Mouse (Mus musculus): ENCODE results near the gene Commd6.
"Not testable (repeated sequence)": the region's sequence is repeated elsewhere in the genome, so short reads cannot be mapped to it uniquely, and the experiment has no call there.

Gene Commd6

DNA sequence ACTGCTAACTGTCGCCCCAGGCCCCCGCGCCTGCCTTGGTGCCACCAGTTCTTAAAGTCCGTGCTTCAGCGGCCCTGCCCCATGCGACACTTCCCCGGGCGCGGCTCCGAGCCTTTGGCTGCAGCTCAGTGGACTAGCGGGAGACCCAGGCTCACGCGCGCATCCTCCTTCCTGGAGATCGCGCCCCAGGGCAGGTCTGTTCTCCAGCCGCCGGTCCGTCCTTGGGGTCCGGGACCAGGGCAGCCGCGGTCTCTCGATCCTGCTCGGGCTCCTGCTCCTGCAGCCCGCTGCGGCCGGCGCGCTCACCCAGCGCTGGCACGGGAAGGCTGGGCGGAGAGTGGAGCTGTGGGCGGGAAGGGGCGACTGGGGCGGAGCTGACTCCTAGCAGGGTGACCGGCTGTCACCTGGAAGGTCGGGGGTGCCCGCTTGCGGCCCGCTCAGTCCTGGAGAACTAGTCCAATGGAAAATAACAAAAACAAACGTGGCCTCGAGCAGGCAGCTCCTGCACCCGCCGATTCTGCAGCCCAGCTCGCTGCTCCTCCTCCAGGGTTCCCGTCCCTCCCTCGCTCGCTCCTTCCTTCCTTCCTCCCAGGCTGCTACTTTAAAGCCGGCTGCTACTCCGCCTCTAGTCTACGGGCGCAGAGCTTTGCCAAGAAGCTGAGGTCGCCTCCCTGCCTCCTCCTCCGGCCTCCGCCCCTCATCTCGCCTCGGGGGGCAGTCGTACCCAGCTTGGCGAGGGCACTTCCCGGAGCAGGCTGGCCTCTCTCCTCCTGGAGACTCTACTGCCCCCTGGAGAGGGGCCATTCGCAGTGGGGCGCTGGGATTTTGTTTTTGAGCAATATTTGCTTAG is 31.7 kb downstream of the Commd6 start, which contains the start of gene Tbc1d4:
Gene Tbc1d4 (minus strand): TSS at position 673 of the 850 bp plus-strand sequence.
- DNase-seq (ENCODE audit: low spot score in 2 of 2): peak; percentile 73 to 75

DNA sequence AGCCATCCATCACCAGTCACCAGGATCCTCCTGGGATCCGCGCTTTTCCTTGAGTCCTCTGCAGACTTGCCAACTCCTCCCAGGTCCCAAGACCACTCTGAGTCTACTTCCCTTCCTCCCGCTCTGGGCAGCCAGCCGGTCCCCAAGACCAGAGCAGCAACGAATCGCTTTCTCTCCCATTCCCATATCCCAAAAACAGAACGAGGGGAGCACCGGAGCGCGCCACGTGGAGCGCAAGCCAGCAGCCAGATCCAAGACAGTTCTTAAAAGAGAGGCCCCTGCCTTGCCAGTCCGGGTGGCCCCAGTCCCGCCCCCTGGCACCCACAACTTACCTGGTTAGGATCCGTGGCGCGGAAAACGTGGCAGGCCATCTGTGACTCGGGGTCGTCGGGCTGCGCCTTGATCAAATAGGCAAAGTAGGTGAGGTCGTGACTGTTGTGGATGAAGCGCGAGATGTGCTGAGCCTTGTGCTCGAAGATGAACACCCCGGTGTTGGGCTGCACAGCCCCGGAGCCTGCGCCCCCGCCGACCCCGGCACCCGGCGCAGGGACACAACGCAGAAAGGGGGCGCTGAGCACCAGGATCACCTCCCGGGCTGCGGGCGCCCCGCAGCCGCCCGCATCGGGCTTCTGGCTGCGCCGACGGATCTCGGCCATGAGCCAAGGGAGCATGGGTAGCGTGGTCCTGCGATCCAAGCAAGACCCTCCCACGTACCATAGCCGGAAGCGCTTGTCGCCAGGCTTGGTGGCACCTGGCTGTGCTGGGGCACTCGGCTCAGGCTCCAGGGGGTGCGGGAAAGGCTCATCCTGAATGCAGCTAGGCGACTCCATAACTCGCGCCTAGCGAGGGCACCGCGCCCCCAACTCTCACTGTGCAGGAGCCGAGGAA is 32.6 kb downstream of the Commd6 start:
- peak in 1 of 2 experiments; percentile 30 for DNase-seq (ENCODE audit: low spot score in 2 of 2)

DNA sequence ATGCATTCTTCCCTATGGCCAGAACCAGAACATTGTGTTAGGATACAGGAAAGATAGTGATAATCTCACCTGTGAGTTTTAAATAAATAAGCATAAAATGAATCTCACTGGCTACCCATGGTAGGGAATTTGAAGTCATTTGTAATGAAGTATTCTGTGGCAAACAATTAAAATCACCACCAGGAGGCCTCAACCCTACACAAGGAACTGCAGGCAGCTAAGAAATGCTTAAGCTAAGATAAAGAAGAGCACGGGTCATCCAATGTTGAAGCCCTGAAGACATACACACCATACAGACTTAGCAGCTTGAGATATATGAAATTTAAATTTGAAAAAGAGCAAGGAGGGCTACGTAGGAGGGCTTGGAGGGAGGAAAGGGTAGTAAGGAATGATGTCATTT is 34.6 kb downstream of the Commd6 start:
- no peak for DNase-seq (ENCODE audit: low spot score in 2 of 2)

DNA sequence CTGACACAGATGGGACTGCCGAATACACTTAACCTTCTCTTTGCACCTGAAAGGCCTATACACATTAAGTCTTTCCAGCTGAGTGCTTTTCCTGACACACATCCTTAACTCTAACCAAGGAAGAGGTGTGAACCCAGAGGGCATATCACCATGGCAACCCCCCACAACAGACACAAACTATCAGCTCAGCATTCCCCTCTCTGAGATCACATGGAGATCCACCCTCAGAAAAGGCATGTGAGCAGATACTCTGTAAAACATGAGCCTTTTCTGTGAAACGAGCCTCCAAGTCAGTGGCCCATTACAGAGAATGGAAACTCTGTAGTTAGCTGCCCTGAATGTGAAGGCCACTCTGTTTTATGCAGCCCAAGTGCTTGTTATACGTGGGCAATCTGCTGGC is 37.6 kb downstream of the Commd6 start:
- DNase-seq (ENCODE audit: low spot score in 2 of 2): peak in 1 of 2 experiments; percentile 4

DNA sequence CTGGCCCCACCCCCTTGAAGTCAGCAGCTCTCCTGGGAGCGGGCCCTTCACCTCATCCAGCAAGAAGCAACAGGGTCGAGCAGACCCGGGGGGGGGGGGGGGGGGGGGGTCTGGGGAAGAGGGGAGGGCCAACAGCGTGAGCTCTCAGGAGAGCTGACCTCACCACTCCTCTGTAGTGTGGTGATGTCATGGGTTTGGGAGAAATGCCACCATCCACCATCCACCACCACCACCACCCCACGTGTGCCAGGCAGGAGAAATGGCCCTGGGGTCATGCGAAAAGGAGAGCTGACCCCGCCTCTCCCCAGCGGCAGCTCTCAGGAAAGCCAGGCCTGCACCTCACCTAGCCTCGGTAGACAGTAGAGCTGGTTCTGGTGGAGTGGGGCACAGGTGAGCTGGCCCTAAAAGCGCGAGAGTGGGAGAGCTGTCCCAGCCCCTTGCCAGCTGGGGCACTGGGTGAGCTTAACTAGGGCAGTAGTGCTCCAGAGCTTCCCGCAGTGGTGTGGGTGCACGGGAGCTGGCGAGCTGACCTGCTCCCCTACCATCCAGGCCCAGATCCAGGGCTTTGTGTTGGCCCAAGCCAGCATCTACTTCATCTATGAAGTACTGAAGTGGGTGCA is 43.3 kb downstream of the Commd6 start:
- peak in 1 of 2 experiments; percentile 53 for DNase-seq (ENCODE audit: low spot score in 2 of 2)

DNA sequence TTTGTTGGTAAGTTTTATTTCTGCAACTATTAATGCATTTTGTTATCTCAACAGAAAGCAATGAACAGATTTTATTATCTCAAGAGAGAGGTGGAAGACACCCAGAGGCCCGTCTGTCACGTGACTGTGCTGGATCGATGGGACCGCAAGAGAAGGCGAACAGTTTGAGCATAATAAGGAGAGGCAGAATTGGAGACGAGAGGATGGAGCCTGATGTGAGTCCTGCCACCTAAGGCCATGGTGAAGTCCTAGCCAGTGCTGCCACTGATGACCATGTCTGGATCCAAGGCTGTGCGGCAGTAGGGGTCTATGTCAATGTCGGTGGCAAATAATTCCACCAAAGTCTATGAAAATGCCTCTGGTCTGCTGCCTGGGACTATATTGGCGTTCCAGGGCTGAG is 43.8 kb downstream of the Commd6 start:
- peak in 1 of 2 experiments; percentile 55 for DNase-seq (ENCODE audit: low spot score in 2 of 2)

DNA sequence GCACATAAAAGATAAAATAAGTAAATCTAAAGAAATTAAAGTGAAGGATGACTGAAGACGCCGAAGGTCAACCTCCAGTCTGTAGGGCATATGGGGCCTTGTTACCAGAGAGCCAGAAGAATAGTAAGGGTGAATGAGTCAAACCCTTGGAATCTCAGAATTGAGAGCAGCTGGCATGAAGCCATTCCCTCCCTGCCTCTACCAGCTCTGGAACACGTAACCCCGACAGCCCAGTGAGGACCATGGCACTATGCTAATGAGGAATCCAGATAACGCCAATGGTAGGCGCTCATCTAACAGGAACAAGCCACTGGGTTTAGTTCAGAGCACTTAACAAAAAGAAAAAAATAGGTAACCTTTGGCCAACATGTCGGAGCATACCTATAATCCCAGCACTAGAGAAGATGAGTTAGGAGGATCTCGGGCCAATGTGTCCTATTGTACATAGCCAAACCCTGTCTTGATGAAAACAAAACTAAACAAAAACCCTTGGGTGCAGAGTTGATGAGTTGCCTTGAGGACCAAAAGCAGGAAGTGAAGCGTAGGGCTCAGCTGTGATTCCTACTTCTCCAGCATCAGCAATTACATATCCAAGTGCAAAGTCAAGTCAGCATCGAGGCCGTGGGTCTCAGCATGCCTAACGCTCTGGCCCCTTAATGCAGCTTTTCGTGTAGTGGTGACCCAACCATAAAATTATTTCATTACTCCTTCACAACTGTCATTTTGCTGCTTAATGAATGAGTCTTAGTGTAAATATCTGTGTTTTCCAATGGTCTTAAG is 45.0 kb downstream of the Commd6 start:
- DNase-seq (ENCODE audit: low spot score in 2 of 2): peak in 1 of 2 experiments; percentile 55

DNA sequence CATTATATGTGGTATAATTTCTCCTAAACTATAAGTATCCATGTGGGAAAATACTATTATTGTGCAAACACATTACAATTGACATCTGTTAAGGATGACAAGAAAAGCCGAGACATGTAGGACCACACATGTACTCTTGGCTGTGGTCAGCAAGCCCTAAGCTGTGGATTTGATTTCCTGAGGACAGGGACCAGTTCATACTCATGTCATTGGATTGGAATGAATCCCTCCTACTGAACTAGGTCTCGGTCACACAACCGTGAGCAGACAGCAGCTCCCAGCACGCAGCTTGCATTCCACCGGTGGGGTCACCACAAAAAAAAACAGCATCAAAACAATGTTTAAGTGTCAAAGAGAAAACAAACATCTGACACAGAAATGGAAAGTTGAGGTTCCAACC is 46.5 kb downstream of the Commd6 start:
- DNase-seq (ENCODE audit: low spot score in 2 of 2): peak in 1 of 2 experiments; percentile 39

DNA sequence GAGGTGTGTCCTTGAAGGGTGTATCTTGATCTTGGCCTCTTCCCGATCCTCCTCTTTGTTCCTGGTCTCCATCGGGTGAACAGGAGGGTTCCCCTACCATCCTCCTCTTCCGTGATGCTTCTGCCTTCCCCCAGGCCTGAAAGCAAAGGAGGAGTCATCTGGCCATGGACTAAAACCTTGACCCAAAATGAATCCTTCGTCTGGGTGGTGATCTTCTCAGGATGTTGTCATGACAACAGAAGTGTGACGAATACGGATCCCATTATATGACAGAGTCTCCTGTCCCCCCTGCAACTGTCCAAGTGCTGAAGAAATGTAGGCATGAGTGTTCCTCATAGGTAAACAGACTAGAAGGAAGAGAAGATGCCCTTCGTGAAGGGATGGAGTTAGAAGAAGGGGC is 47.1 kb downstream of the Commd6 start:
- DNase-seq (ENCODE audit: low spot score in 2 of 2): peak in 1 of 2 experiments; percentile 7

DNA sequence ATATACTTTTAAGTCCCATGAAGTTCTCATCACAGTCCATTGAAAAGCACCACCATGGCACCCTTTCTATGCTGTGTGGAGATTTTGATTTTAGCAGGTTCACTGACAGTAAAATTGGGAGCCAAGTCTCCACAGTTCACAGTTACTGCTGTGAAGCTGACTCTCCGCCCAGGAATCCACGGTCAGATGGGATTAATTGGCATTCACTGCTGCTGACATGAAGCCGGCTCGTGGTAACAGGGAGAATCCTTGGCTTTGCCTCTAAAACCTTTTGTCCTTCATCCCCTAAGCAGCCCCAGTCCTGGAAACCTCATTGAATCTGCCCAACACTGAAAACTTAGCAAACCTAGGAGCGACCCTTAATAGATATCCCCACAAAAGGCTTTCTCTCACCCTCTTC is 49.4 kb downstream of the Commd6 start:
- no peak for DNase-seq (ENCODE audit: low spot score in 2 of 2)

DNA sequence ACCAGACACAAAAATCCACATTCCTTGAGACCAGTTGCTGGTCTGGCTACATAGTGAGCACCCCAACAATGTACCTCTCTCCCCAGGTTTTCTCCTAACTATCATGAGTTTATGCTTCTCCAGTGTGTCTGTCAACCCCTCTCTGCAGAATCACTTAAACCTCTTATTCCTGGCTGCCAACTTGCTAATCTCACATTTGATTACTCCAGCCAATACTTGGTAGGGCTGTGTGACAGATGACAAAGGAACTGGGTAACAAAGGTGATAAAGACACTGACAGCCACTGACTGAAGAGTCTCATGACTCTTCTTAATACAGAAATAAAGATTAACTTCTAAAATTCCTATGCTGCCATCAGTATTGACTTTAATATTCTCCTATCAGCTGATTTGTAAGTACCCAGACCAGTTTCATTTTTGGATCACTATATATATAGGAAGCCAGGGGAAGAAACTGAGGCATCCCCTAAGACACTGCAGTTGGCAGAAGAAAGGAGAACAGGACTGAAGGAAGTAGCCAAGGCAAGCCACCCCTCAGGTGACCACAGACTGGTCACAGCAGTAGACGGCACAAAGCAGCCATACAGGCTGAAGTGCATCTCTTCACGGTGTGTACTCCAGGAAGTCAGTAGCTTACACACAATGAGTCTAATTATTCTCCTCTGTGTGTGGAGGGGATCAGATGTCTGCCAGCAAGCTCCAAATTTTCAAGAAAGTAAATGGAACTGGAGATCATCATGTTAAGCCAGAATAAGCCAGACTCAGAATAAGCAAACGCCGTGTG is 52.1 kb downstream of the Commd6 start:
- DNase-seq (ENCODE audit: low spot score in 2 of 2): not testable (repeated sequence)

DNA sequence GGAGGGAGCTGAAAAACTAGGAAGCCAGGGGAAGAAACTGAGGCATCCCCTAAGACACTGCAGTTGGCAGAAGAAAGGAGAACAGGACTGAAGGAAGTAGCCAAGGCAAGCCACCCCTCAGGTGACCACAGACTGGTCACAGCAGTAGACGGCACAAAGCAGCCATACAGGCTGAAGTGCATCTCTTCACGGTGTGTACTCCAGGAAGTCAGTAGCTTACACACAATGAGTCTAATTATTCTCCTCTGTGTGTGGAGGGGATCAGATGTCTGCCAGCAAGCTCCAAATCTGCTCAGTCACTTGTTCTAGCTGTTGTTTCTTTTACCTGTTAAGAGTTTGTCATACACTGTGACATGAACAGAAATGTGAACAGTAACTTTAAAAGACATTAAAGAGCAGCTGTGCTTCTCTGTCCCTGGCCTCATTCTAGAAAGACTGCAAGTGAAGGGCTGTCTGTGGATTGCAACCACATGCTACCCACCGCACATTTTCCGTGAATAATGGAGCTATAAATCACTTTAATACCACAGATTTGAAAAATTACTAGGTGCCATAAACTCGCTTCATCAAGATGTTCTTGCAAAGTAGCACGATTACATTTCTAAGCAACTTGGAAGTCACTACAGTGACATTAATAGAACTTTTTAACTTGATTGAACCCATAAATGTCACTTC is 53.0 kb downstream of the Commd6 start:
- not testable (repeated sequence) for DNase-seq (ENCODE audit: low spot score in 2 of 2)

DNA sequence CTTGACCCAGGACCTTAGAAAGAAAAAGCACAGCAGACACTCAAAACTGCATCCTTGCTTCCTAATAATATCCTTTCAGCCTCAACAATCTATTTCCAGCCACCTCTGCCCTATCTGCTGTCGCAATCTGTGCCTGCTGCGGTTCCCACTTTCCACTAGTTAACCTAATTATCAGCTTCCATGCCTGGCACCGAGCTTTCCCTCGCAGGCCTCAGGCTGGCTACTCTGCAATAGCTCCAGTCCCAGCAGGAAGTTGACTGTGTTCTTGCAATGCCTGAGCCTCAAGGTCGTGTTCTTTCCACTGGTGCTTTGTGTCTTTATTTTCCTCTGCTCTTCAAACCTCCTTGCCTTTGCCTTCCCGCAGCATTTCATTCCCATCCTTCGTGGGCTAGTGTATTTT is 54.4 kb downstream of the Commd6 start:
- DNase-seq (ENCODE audit: low spot score in 2 of 2): no peak
